Mouse (Mus musculus) small intestine, adult 2 months (tissue): ENCODE measurements around the gene Esyt2. TPM values are rescaled to one million over a fixed set of nuclear protein-coding genes. Genes with fewer than 3 reads are reported as not detected.

ENCODE experiments used
- H3K27ac ChIP-seq: fragments of 200-500 bp; 2 replicates; pipeline ENCODE4 v1.5.1; 2012; ENCODE audit warnings: low read depth, low read length, control low read depth, inconsistent platforms; ENCODE audit not compliant: insufficient read depth
- H3K27me3 ChIP-seq: fragments of 200-500 bp; 2 replicates; pipeline ENCODE4 v1.6.1; 2012; ENCODE audit warnings: mild to moderate bottlenecking, moderate library complexity, low read length, inconsistent platforms; ENCODE audit not compliant: control insufficient read depth, insufficient read depth
- H3K36me3 ChIP-seq: fragments of 200-500 bp; 2 replicates; pipeline ENCODE4 v1.6.1; 2012; ENCODE audit warnings: mild to moderate bottlenecking, low read length, control low read depth, inconsistent platforms; ENCODE audit not compliant: control insufficient read depth, insufficient read depth
- H3K4me1 ChIP-seq: fragments of 200-500 bp; 2 replicates; pipeline ENCODE4 v1.6.1; 2012; ENCODE audit warnings: low read length, inconsistent platforms, mixed read lengths; ENCODE audit not compliant: control insufficient read depth, insufficient read depth, insufficient read length
- H3K4me3 ChIP-seq: fragments of 200-500 bp; 2 replicates; pipeline ENCODE4 v1.5.1; 2012; ENCODE audit warnings: low read depth, mild to moderate bottlenecking, control low read depth, inconsistent platforms, low read length, moderate library complexity
- CTCF ChIP-seq: fragments of 200-500 bp; IDR thresholded peaks from 2 replicates; pipeline ENCODE4 v1.5.1; 2012; ENCODE audit warnings: low read depth, mild to moderate bottlenecking, control low read depth, inconsistent platforms, low read length, moderate library complexity, mixed read lengths; ENCODE audit not compliant: insufficient replicate concordance, insufficient read length; ENCODE audit errors: extremely low read depth
- POLR2A ChIP-seq: fragments of 200-500 bp; IDR thresholded peaks from 2 replicates; pipeline ENCODE4 v1.6.1; 2012; ENCODE audit warnings: low read depth, mild to moderate bottlenecking, control low read depth, inconsistent platforms, low read length, moderate library complexity
- WGBS: fragments of 180-500 bp; shearing (Covaris S2); methylation state at CpG from one replicate; pipeline ENCODE4 v1.1.7; 2018; 5-methylcytosine and 5-hydroxymethylcytosine counted together
- polyA plus RNA-seq: library from polyadenylated mRNA; depleted of rRNA; stranded (reverse); fragments of >200 nt; gene quantifications from 2 replicates; pipeline ENCODE4 v1.2.3, GENCODE M21; 2012

The Esyt2 gene
- polyA plus RNA-seq, 1 experiment, result 14.3 TPM

- Histone ChIP-seq H3K4me1 (peaks cover 2% of the 10 kb centered on the region; the same call in 1 of the 2 replicates), H3K27ac (no peak overlapping the region), H3K27me3 (no peaks in the 10 kb centered on the region), H3K36me3 (peaks cover 2% of the 10 kb centered on the region; the same call in 1 of the 2 replicates), H3K4me3 (no peak overlapping the region)
- 93% methylated on average over 5 of the region's 5 CpGs for WGBS
- TF ChIP-seq CTCF, result no peak
- TF ChIP-seq POLR2A, result no peak
Observed at GRCm38 (mm10) chr12:116407883-116408282, 126.9 kb downstream of the Esyt2 start.

- no peak overlapping the region for H3K27ac ChIP-seq
- 89% methylated on average over 4 of the region's 4 CpGs for WGBS
- TF ChIP-seq POLR2A, result no peak
- no peak for TF ChIP-seq CTCF
- H3K36me3 ChIP-seq, result peaks cover 3% of the 10 kb centered on the region; the same call in 1 of the 2 replicates
- H3K4me1 ChIP-seq, result no peaks in the 10 kb centered on the region
- H3K4me3 ChIP-seq, result no peak overlapping the region
- H3K27me3 ChIP-seq, result no peaks in the 10 kb centered on the region
Observed at GRCm38 (mm10) chr12:116414941-116415340, 133.9 kb downstream of the Esyt2 start.

DNA sequence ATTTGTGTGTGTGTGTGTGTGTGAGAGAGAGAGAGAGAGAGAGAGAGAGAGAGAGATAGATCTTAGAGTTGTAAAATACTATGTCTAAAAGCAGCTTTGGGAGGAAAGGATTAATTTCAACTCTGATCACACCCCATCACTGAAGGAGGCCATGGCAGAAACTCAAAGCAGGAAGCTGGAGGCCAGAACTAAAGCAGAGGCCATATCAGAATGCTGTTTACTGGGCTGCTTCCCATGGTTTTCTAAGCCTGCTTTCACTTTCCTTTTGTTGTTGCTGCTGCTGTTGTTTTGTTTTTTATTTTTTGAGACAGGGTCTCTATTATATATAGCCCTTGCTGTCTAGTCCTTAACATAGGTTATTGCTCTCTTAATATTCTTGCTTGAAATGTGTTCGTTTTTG, 135.5 kb downstream of the Esyt2 start:
- H3K27ac ChIP-seq, result no peak overlapping the region
- no peak for TF ChIP-seq CTCF
- no peak for TF ChIP-seq POLR2A
- H3K4me3 ChIP-seq, result no peak overlapping the region
- WGBS, result 94% methylated on average over 1 of the region's 1 CpGs
- H3K27me3 ChIP-seq, result no peaks in the 10 kb centered on the region
- H3K36me3 ChIP-seq, result peaks cover 3% of the 10 kb centered on the region; the same call in 1 of the 2 replicates
- H3K4me1 ChIP-seq, result no peaks in the 10 kb centered on the region

DNA sequence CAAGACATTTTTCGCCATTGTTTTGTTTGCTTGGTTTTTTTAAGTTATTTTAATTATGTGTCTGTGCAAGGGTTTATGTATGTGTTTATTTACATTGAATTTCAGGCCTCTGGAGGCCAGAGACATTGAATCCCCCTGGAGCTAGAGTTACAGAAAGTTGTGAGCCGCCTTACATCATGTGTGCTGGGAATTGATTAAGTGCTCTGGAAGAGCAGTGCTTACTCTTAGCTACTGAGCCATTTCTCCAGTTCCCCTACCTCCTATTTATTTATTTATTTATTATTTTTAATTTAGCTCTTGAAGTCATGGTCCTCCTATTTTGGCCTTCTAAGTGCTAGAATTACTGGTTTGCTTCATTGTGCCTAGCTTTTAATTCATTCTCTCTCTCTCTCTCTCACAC, 140.7 kb downstream of the Esyt2 start:
- peaks cover 6% of the 10 kb centered on the region for H3K36me3 ChIP-seq
- WGBS, result 90% methylated on average over 2 of the region's 2 CpGs
- no peaks in the 10 kb centered on the region for H3K27me3 ChIP-seq
- H3K4me3 ChIP-seq, result no peak overlapping the region
- TF ChIP-seq POLR2A (no peak), CTCF (no peak)
- no peak overlapping the region for H3K27ac ChIP-seq
- no peaks in the 10 kb centered on the region for H3K4me1 ChIP-seq

DNA sequence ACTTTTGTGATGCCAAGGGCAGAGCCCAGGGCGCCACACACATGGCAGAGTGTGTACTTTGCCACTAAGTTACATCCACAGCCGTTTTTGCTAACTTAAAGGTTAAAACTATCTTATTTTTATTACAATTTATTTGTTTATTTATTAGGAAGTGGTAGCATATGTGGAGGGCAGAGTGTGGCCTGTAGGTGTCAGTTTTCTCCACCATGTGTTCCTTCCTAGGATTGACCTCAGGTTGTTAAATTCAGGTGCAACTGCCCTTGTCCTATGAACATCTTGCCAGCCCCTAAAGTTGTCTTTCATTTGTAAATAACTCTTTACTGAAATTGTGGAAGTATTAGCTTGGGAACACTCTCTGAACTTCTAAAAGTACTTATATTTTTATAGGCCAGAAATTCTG, 144.4 kb downstream of the Esyt2 start:
- TF ChIP-seq POLR2A, result no peak
- TF ChIP-seq CTCF, result no peak
- Histone ChIP-seq H3K27ac (no peak overlapping the region), H3K4me1 (no peaks in the 10 kb centered on the region), H3K36me3 (peaks cover 12% of the 10 kb centered on the region), H3K27me3 (no peaks in the 10 kb centered on the region), H3K4me3 (no peak overlapping the region)
- WGBS, result 67% methylated on average over 2 of the region's 2 CpGs

GRCm38 (mm10) chr12:116433742-116434141, 152.7 kb downstream of the Esyt2 start:
- no peak overlapping the region for H3K27ac ChIP-seq
- H3K4me3 ChIP-seq, result no peak overlapping the region
- TF ChIP-seq CTCF, result no peak
- TF ChIP-seq POLR2A, result no peak
- H3K36me3 ChIP-seq, result peaks cover 10% of the 10 kb centered on the region
- H3K27me3 ChIP-seq, result no peaks in the 10 kb centered on the region
- H3K4me1 ChIP-seq, result 0 out of 2 replicates have a peak, but pooled peaks cover 2% of the 10 kb centered on the region
- 84% methylated on average over 2 of the region's 2 CpGs for WGBS

GRCm38 (mm10) chr12:116435232-116435631, 154.2 kb downstream of the Esyt2 start:
- Histone ChIP-seq H3K4me1 (0 out of 2 replicates have a peak, but pooled peaks cover 2% of the 10 kb centered on the region), H3K27ac (no peak overlapping the region), H3K27me3 (no peaks in the 10 kb centered on the region), H3K36me3 (peaks cover 13% of the 10 kb centered on the region), H3K4me3 (no peak overlapping the region)
- TF ChIP-seq CTCF (no peak), POLR2A (no peak)
- WGBS, result 87% methylated on average over 2 of the region's 2 CpGs
